Mouse (Mus musculus): ENCODE data around the gene Chn2. TPM values are rescaled to one million over a fixed set of nuclear protein-coding genes. Genes with fewer than 3 reads are reported as not detected.

The Chn2 gene
- polyA plus RNA-seq, 1 experiment from 2014 or later = 13.3 TPM

- Histone ChIP-seq H3K9ac (no peak overlapping the region), H3K27me3 (no peaks in the 10 kb centered on the region), H3K4me1 (no peaks in the 10 kb centered on the region), H3K36me3 (no peaks in the 10 kb centered on the region), H3K27ac (no peak overlapping the region), H3K9me3 (no peaks in the 10 kb centered on the region), H3K4me2 (replicated peaks) (no peak overlapping the region), H3K4me3 (no peak overlapping the region)
- ATAC-seq (ENCODE audit: insufficient number of reproducible peaks, insufficient read depth, low FRiP score, low TSS enrichment) = no peak
- WGBS = 70% methylated on average over 7 of the region's 7 CpGs
Measured at GRCm38 (mm10) chr6:54193631-54194305, 154.4 kb downstream of the Chn2 start.

- Histone ChIP-seq H3K36me3 (no peaks in the 10 kb centered on the region), H3K4me1 (no peaks in the 10 kb centered on the region), H3K4me2 (replicated peaks) (no peak overlapping the region), H3K27me3 (no peaks in the 10 kb centered on the region), H3K4me3 (no peak overlapping the region), H3K27ac (no peak overlapping the region), H3K9me3 (no peaks in the 10 kb centered on the region), H3K9ac (no peak overlapping the region)
- ATAC-seq (ENCODE audit: insufficient number of reproducible peaks, insufficient read depth, low FRiP score, low TSS enrichment) = no peak
- WGBS = 86% methylated on average over 5 of the region's 5 CpGs
Measured at GRCm38 (mm10) chr6:54197821-54198412, 158.6 kb downstream of the Chn2 start.

GRCm38 (mm10) chr6:54199516-54199915, 160.2 kb downstream of the Chn2 start:
- H3K36me3 ChIP-seq = no peaks in the 10 kb centered on the region
- no peak for ATAC-seq (ENCODE audit: insufficient number of reproducible peaks, insufficient read depth, low FRiP score, low TSS enrichment)
- no peak overlapping the region for H3K4me2 ChIP-seq (replicated peaks)
- H3K9me3 ChIP-seq = no peaks in the 10 kb centered on the region
- 63% methylated on average over 4 of the region's 4 CpGs for WGBS
- no peak overlapping the region for H3K4me3 ChIP-seq
- no peaks in the 10 kb centered on the region for H3K4me1 ChIP-seq
- H3K9ac ChIP-seq = no peak overlapping the region
- no peaks in the 10 kb centered on the region for H3K27me3 ChIP-seq
- no peak overlapping the region for H3K27ac ChIP-seq

- Histone ChIP-seq H3K4me2 (replicated peaks) (no peak overlapping the region), H3K9me3 (no peaks in the 10 kb centered on the region), H3K4me3 (no peak overlapping the region), H3K36me3 (no peaks in the 10 kb centered on the region), H3K9ac (no peak overlapping the region), H3K4me1 (no peaks in the 10 kb centered on the region), H3K27ac (no peak overlapping the region), H3K27me3 (no peaks in the 10 kb centered on the region)
- no peak for ATAC-seq (ENCODE audit: insufficient number of reproducible peaks, insufficient read depth, low FRiP score, low TSS enrichment)
- 80% methylated on average over 11 of the region's 11 CpGs for WGBS
Measured at GRCm38 (mm10) chr6:54200031-54200722, 160.8 kb downstream of the Chn2 start.

GRCm38 (mm10) chr6:54202311-54203020, 163.1 kb downstream of the Chn2 start:
- 75% methylated on average over 7 of the region's 7 CpGs for WGBS
- Histone ChIP-seq H3K36me3 (no peaks in the 10 kb centered on the region), H3K27me3 (no peaks in the 10 kb centered on the region), H3K4me3 (no peak overlapping the region), H3K9ac (no peak overlapping the region), H3K4me1 (no peaks in the 10 kb centered on the region; the same call in 1 of the 2 replicates), H3K4me2 (replicated peaks) (no peak overlapping the region), H3K27ac (no peak overlapping the region), H3K9me3 (no peaks in the 10 kb centered on the region)
- ATAC-seq (ENCODE audit: insufficient number of reproducible peaks, insufficient read depth, low FRiP score, low TSS enrichment) = no peak

- Histone ChIP-seq H3K9ac (no peak overlapping the region), H3K4me1 (no peaks in the 10 kb centered on the region; the same call in 1 of the 2 replicates), H3K4me2 (replicated peaks) (no peak overlapping the region), H3K27ac (no peak overlapping the region), H3K27me3 (no peaks in the 10 kb centered on the region), H3K36me3 (no peaks in the 10 kb centered on the region), H3K4me3 (no peak overlapping the region), H3K9me3 (no peaks in the 10 kb centered on the region)
- WGBS = 84% methylated on average over 2 of the region's 2 CpGs
- ATAC-seq (ENCODE audit: insufficient number of reproducible peaks, insufficient read depth, low FRiP score, low TSS enrichment) = no peak
Measured at GRCm38 (mm10) chr6:54203316-54203715, 164.0 kb downstream of the Chn2 start.

- H3K27ac ChIP-seq = no peak overlapping the region
- no peaks in the 10 kb centered on the region for H3K27me3 ChIP-seq
- no peak overlapping the region for H3K9ac ChIP-seq
- ATAC-seq (ENCODE audit: insufficient number of reproducible peaks, insufficient read depth, low FRiP score, low TSS enrichment) = no peak
- H3K4me2 ChIP-seq (replicated peaks) = no peak overlapping the region
- no peak overlapping the region for H3K4me3 ChIP-seq
- H3K9me3 ChIP-seq = no peaks in the 10 kb centered on the region
- H3K4me1 ChIP-seq = no peaks in the 10 kb centered on the region; the same call in 1 of the 2 replicates
- 92% methylated on average over 6 of the region's 6 CpGs for WGBS
- H3K36me3 ChIP-seq = no peaks in the 10 kb centered on the region
Measured at GRCm38 (mm10) chr6:54203926-54204325, 164.6 kb downstream of the Chn2 start.

- no peak for ATAC-seq (ENCODE audit: insufficient number of reproducible peaks, insufficient read depth, low FRiP score, low TSS enrichment)
- 48% methylated on average over 2 of the region's 2 CpGs for WGBS
- no peaks in the 10 kb centered on the region for H3K36me3 ChIP-seq
- no peak overlapping the region for H3K9ac ChIP-seq
- no peaks in the 10 kb centered on the region for H3K9me3 ChIP-seq
- no peak overlapping the region for H3K27ac ChIP-seq
- no peak overlapping the region for H3K4me3 ChIP-seq
- H3K4me1 ChIP-seq = no peaks in the 10 kb centered on the region; the same call in 1 of the 2 replicates
- H3K27me3 ChIP-seq = no peaks in the 10 kb centered on the region
- H3K4me2 ChIP-seq (replicated peaks) = no peak overlapping the region
Measured at GRCm38 (mm10) chr6:54204931-54205330, 165.6 kb downstream of the Chn2 start.

GRCm38 (mm10) chr6:54205471-54205870, 166.1 kb downstream of the Chn2 start:
- Histone ChIP-seq H3K4me3 (no peak overlapping the region), H3K27me3 (no peaks in the 10 kb centered on the region), H3K27ac (no peak overlapping the region), H3K9me3 (no peaks in the 10 kb centered on the region), H3K4me2 (replicated peaks) (no peak overlapping the region), H3K36me3 (no peaks in the 10 kb centered on the region), H3K9ac (no peak overlapping the region), H3K4me1 (no peaks in the 10 kb centered on the region; the same call in 1 of the 2 replicates)
- 68% methylated on average over 5 of the region's 5 CpGs for WGBS
- no peak for ATAC-seq (ENCODE audit: insufficient number of reproducible peaks, insufficient read depth, low FRiP score, low TSS enrichment)

- no peaks in the 10 kb centered on the region for H3K9me3 ChIP-seq
- no peaks in the 10 kb centered on the region for H3K27me3 ChIP-seq
- H3K4me2 ChIP-seq (replicated peaks) = no peak overlapping the region
- no peak overlapping the region for H3K27ac ChIP-seq
- H3K36me3 ChIP-seq = no peaks in the 10 kb centered on the region
- no peak overlapping the region for H3K9ac ChIP-seq
- ATAC-seq (ENCODE audit: insufficient number of reproducible peaks, insufficient read depth, low FRiP score, low TSS enrichment) = no peak
- H3K4me1 ChIP-seq = no peaks in the 10 kb centered on the region; the same call in 1 of the 2 replicates
- no peak overlapping the region for H3K4me3 ChIP-seq
- 37% methylated on average over 6 of the region's 6 CpGs for WGBS
Measured at GRCm38 (mm10) chr6:54206221-54206738, 166.9 kb downstream of the Chn2 start.

- H3K27me3 ChIP-seq = no peaks in the 10 kb centered on the region
- H3K4me1 ChIP-seq = no peaks in the 10 kb centered on the region; the same call in 1 of the 2 replicates
- H3K4me2 ChIP-seq (replicated peaks) = no peak overlapping the region
- no peak overlapping the region for H3K27ac ChIP-seq
- no peak overlapping the region for H3K9ac ChIP-seq
- no peak overlapping the region for H3K4me3 ChIP-seq
- H3K9me3 ChIP-seq = no peaks in the 10 kb centered on the region
- ATAC-seq (ENCODE audit: insufficient number of reproducible peaks, insufficient read depth, low FRiP score, low TSS enrichment) = no peak
- H3K36me3 ChIP-seq = no peaks in the 10 kb centered on the region
- WGBS = 79% methylated on average over 8 of the region's 8 CpGs
Measured at GRCm38 (mm10) chr6:54208786-54209185, 169.4 kb downstream of the Chn2 start.

All from embryonic facial prominence, embryonic 12.5 days (tissue).